Mouse (Mus musculus): Measurements from ENCODE around the gene Slfn8.

DNA sequence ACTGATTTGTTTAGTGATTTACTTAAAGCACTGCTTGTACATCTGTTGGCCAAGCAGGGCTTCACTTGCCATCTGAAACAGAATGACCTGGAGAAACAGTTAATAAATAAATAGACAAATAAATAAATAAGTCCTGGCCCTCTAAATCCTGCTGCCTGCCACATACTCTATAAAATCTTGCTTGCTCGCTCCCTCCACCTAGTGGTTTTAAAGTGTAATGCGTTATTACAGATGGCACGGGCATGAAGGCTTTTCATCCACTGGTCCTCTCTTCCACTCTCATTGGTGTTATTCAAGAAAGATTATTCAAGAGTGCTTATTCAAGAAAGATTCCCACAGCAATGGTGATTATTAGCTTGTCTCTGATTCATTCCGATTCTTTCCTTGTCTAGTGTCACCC lies 61.0 kb downstream of the Slfn8 start:
- TF ChIP-seq MYOG (IDR thresholded peaks at IDR 0.05; ENCODE audit: control insufficient read depth in 1 of 3, insufficient read depth in 1 of 3, insufficient read length in 2 of 3, low read depth in 2 of 3) (no peak), POLR2A (IDR thresholded peaks at IDR 0.05; ENCODE audit: insufficient read length, low read depth) (no peak), MAX (IDR thresholded peaks at IDR 0.05; ENCODE audit: low read depth) (no peak), E2F4 (IDR thresholded peaks at IDR 0.05; ENCODE audit: insufficient read depth) (no peak), CEBPB (IDR thresholded peaks at IDR 0.05; ENCODE audit: insufficient read depth, poor library complexity, severe bottlenecking) (no peak), MYOD1 (IDR thresholded peaks at IDR 0.05; ENCODE audit: control insufficient read depth in 1 of 3, insufficient read length in 2 of 3, low read depth in 2 of 3) (no peak), TCF12 (IDR thresholded peaks at IDR 0.05; ENCODE audit: insufficient read depth, poor library complexity, severe bottlenecking) (no peak), USF1 (IDR thresholded peaks at IDR 0.05; ENCODE audit: low read depth) (no peak), POLR2AphosphoS2 (IDR thresholded peaks at IDR 0.05; ENCODE audit: insufficient read length, low read depth) (no peak), REST (IDR thresholded peaks at IDR 0.05; ENCODE audit: insufficient read depth, insufficient read length) (no peak)
